Mouse (Mus musculus) neural tube, embryonic 15.5 days (tissue): ENCODE measurements around the gene Trhde. TPM values are rescaled to one million over a fixed set of nuclear protein-coding genes. Genes with fewer than 3 reads are reported as not detected.

Experiments
- ATAC-seq: fragments of 200-750 bp; cut with Nextera tagmentation; 2 replicates; pipeline ENCODE4 v1.8.0; 2017; ENCODE audit warnings: mild to moderate bottlenecking, moderate TSS enrichment, moderate library complexity; ENCODE audit not compliant: low FRiP score
- H3K27ac ChIP-seq: fragments of 300-500 bp; sonication (generic); replicated peaks from 2 replicates; pipeline ENCODE4 v1.5.1; 2015; ENCODE audit warnings: mild to moderate bottlenecking, inconsistent platforms
- H3K27me3 ChIP-seq: fragments of 300-500 bp; sonication (generic); replicated peaks from 2 replicates; pipeline ENCODE4 v1.6.1; 2015; ENCODE audit warnings: inconsistent platforms
- H3K36me3 ChIP-seq: fragments of 300-500 bp; sonication (generic); 2 replicates; pipeline ENCODE4 v1.6.1; 2015; ENCODE audit warnings: inconsistent platforms
- H3K4me1 ChIP-seq: fragments of 300-500 bp; sonication (generic); 2 replicates; pipeline ENCODE4 v1.6.1; 2015; ENCODE audit warnings: inconsistent platforms
- H3K4me2 ChIP-seq: fragments of 300-500 bp; sonication (generic); 2 replicates; pipeline ENCODE4 v1.6.1; 2015; ENCODE audit warnings: inconsistent platforms, mild to moderate bottlenecking, moderate library complexity
- H3K4me3 ChIP-seq: fragments of 300-500 bp; sonication (generic); replicated peaks from 2 replicates; pipeline ENCODE4 v1.5.1; 2015; ENCODE audit warnings: mild to moderate bottlenecking, inconsistent platforms
- H3K9ac ChIP-seq: fragments of 300-500 bp; sonication (generic); replicated peaks from 2 replicates; pipeline ENCODE4 v1.6.1; 2015; ENCODE audit warnings: mild to moderate bottlenecking, inconsistent platforms
- H3K9me3 ChIP-seq: fragments of 300-500 bp; sonication (generic); replicated peaks from 2 replicates; pipeline ENCODE4 v1.6.1; 2016; ENCODE audit warnings: inconsistent platforms
- WGBS: fragments of 180-500 bp; shearing (Covaris S2); methylation state at CpG from one replicate; pipeline ENCODE4 v1.1.7; 2015; ENCODE audit warnings: mixed read lengths; 5-methylcytosine and 5-hydroxymethylcytosine counted together
- polyA plus RNA-seq: library from polyadenylated mRNA; unstranded; fragments of >200 nt; fragmentation: Nextera tagmentation; extraction: Ambion mirVana; gene quantifications from 2 replicates; pipeline ENCODE4 v1.2.1, GENCODE M21; 2015

The Trhde gene
- polyA plus RNA-seq, 1 experiment from 2014 or later, result 7.6 TPM

- Histone ChIP-seq H3K4me1 (no peaks in the 10 kb centered on the region), H3K27ac (no peak overlapping the region), H3K9me3 (no peaks in the 10 kb centered on the region), H3K4me2 (no peak overlapping the region), H3K4me3 (no peak overlapping the region), H3K27me3 (no peaks in the 10 kb centered on the region), H3K36me3 (no peaks in the 10 kb centered on the region), H3K9ac (no peak overlapping the region)
- 90% methylated on average over 2 of the region's 2 CpGs for WGBS
- no peak for ATAC-seq
These were observed 386.4 kb downstream of the Trhde start for GRCm38 (mm10) chr10:114415717-114416116.

GRCm38 (mm10) chr10:114405260-114405659, 396.8 kb downstream of the Trhde start:
- WGBS, result 51% methylated on average over 7 of the region's 7 CpGs
- no peaks in the 10 kb centered on the region for H3K4me1 ChIP-seq

DNA sequence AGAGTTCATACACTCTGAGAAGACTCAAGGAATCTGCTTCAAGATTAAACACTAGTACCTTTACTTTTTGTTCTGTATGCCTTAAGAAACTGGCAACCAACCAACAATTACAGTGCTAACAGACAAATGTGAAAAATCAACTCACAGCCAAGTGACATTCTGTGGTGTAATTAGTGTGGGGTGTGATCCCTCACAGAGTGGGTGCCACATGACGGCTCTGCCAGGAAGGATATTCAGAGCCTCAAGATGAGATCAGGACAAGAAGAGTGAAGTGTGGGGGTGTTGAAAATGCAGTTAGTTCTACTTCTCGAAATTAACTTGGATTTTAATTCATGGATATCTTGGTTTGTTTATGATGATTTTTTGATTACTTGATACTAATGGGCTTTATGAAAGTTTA, 398.3 kb downstream of the Trhde start:
- Histone ChIP-seq H3K27me3 (no peaks in the 10 kb centered on the region), H3K4me3 (no peak overlapping the region), H3K4me2 (no peak overlapping the region), H3K9ac (no peak overlapping the region), H3K36me3 (no peaks in the 10 kb centered on the region), H3K9me3 (no peaks in the 10 kb centered on the region), H3K27ac (no peak overlapping the region), H3K4me1 (no peaks in the 10 kb centered on the region)
- ATAC-seq, result no peak
- 78% methylated on average over 2 of the region's 2 CpGs for WGBS

More at GRCm38 (mm10) chr10:114405260-114405659, 396.8 kb downstream of the Trhde start:
- no peak overlapping the region for H3K4me2 ChIP-seq
- H3K9ac ChIP-seq, result no peak overlapping the region
- no peak overlapping the region for H3K27ac ChIP-seq
- ATAC-seq, result no peak
- H3K9me3 ChIP-seq, result no peaks in the 10 kb centered on the region
- no peaks in the 10 kb centered on the region for H3K36me3 ChIP-seq
- no peak overlapping the region for H3K4me3 ChIP-seq
- H3K27me3 ChIP-seq, result no peaks in the 10 kb centered on the region

- Histone ChIP-seq H3K9me3 (no peaks in the 10 kb centered on the region), H3K27me3 (no peaks in the 10 kb centered on the region), H3K27ac (no peak overlapping the region), H3K36me3 (no peaks in the 10 kb centered on the region), H3K4me1 (no peaks in the 10 kb centered on the region), H3K4me2 (no peak overlapping the region), H3K4me3 (no peak overlapping the region), H3K9ac (no peak overlapping the region)
- WGBS, result 85% methylated on average over 3 of the region's 3 CpGs
- no peak for ATAC-seq
These were observed 431.3 kb downstream of the Trhde start for GRCm38 (mm10) chr10:114370804-114371203.

DNA sequence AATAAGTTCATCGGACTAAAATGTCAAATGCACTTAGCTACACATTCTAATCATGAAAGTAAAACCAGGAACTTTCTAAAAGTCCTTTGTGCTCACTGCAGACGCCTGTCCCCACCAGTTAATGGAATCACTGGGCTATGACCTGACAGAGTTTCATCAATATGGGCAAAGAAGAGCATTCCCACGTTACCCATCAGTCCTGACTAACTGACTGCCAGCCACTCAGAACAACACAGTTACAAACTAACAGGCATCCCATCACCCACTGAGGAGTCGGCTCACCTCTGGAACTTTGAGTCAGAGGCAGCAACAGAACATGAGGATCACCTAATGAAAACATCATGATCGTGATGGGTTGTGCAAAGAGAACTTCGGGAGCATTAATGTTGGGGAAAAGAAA, 438.7 kb downstream of the Trhde start:
- Histone ChIP-seq H3K4me1 (no peaks in the 10 kb centered on the region), H3K4me2 (no peak overlapping the region), H3K27ac (no peak overlapping the region), H3K36me3 (no peaks in the 10 kb centered on the region), H3K9ac (no peak overlapping the region), H3K9me3 (no peaks in the 10 kb centered on the region), H3K27me3 (no peaks in the 10 kb centered on the region), H3K4me3 (no peak overlapping the region)
- 79% methylated on average over 6 of the region's 6 CpGs for WGBS
- no peak for ATAC-seq

GRCm38 (mm10) chr10:114362631-114363030, 439.5 kb downstream of the Trhde start:
- H3K36me3 ChIP-seq, result no peaks in the 10 kb centered on the region
- no peaks in the 10 kb centered on the region for H3K27me3 ChIP-seq
- ATAC-seq, result no peak
- H3K4me2 ChIP-seq, result no peak overlapping the region
- H3K4me1 ChIP-seq, result no peaks in the 10 kb centered on the region
- no peak overlapping the region for H3K27ac ChIP-seq
- H3K4me3 ChIP-seq, result no peak overlapping the region
- no peak overlapping the region for H3K9ac ChIP-seq
- 58% methylated on average over 2 of the region's 2 CpGs for WGBS
- H3K9me3 ChIP-seq, result no peaks in the 10 kb centered on the region
